Mouse (Mus musculus): ENCODE measurements around the gene Rai14. TPM values are rescaled to one million over a fixed set of nuclear protein-coding genes. Genes with fewer than 3 reads are reported as not detected.

Gene Rai14
- polyA plus RNA-seq, 1 experiment from 2014 or later: 9.2 TPM

DNA sequence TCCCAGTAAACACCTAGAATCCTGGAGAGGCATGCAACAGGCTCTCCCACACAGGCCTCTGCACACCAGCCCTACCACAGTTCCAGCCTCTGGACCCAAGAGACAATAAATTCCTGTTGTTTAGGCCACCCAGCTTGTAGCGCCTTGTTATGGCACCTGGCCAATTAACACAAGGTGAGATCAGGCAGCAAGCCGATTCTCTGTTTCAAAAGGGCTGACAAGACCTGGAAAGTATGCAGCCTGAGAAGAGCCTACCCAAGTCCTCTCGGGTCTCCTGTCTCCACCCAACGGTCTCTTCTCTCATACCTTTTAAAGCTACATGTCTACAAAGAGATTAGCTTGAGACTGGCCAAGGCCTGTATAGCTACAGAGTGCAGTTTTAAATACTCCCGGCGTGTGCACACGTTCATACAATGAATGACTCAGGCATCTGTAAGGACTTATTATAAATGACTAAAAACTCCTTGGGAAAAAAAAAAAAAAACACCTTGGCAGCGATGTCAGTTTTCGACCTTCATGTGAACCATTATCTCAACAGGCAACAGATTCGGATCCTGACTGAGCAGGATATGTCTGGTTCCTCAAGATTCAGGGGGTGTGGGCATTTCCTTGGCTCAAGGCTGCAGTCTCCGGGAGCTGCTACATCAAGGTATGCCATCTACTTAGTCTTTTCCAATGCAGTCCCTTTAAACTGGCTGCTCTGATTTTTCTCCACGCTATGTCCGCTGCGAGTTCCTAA lies 28.6 kb downstream of the Rai14 start:
- H3K4me2 ChIP-seq: no peak overlapping the region
- H3K4me3 ChIP-seq: no peak overlapping the region
- no peaks in the 10 kb centered on the region for H3K9me3 ChIP-seq (replicated peaks)
- H3K36me3 ChIP-seq: no peaks in the 10 kb centered on the region
- peaks cover 22% of the 10 kb centered on the region; the same call in 1 of the 2 replicates for H3K4me1 ChIP-seq
- 70% methylated on average over 14 of the region's 14 CpGs for WGBS (ENCODE audit: insufficient replicate concordance)
- no peak overlapping the region for H3K9ac ChIP-seq
- no peak overlapping the region for H3K27ac ChIP-seq
- no peak for ATAC-seq
- H3K27me3 ChIP-seq (replicated peaks): no peaks in the 10 kb centered on the region

DNA sequence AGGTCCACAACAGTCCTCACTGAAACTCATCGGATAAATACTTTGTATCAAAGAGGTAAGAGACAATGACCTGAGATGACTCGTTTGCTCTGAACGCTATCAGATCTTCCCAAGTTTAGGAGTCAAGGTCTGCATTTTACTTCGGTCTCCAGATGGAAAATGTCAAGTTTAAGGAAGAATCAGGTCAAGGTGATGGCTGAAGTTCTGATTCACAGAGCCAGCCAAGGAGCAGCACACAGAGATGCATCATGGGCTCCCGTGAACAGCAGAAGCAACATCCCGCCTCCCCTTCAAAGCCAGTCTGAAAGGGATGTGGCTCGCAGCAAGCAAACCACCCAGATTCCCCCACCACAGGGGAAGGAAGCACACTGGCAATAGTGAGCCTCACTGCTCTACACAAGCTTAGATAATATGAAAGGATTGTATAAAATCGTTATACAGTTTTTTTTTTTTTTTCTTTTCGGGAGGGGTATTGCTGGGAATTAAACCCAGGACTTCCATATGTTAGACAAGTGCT lies 30.7 kb downstream of the Rai14 start:
- Histone ChIP-seq H3K27ac (no peak overlapping the region), H3K27me3 (replicated peaks) (no peaks in the 10 kb centered on the region), H3K9ac (no peak overlapping the region), H3K4me2 (no peak overlapping the region), H3K36me3 (no peaks in the 10 kb centered on the region), H3K9me3 (replicated peaks) (no peaks in the 10 kb centered on the region), H3K4me3 (no peak overlapping the region), H3K4me1 (peaks cover 13% of the 10 kb centered on the region; the same call in 1 of the 2 replicates)
- ATAC-seq: no peak
- 72% methylated on average over 9 of the region's 9 CpGs for WGBS (ENCODE audit: insufficient replicate concordance)

DNA sequence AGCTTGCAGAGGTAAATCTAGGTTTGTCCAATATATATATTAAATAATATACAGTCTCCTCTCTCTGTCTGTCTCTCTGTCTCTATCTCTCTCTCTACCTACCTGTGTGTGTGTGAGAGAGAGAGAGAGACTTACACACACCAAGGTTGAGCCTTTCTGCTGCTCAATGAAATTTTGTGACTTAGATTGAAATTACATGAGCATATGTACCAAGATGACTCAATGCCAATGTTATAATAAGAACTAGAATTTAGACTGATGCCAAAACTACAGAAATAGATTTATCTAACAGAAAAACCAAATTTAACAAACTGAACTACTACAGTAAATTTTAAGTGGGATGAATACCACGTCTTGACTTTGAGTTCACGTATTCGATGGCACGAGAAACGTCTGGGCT lies 33.9 kb downstream of the Rai14 start:
- Histone ChIP-seq H3K4me1 (0 out of 2 replicates have a peak, but pooled peaks cover 5% of the 10 kb centered on the region), H3K4me2 (no peak overlapping the region), H3K4me3 (no peak overlapping the region), H3K27me3 (replicated peaks) (no peaks in the 10 kb centered on the region), H3K9ac (no peak overlapping the region), H3K27ac (no peak overlapping the region), H3K9me3 (replicated peaks) (no peaks in the 10 kb centered on the region), H3K36me3 (no peaks in the 10 kb centered on the region)
- ATAC-seq: no peak
- WGBS (ENCODE audit: insufficient replicate concordance): 74% methylated on average over 5 of the region's 5 CpGs

DNA sequence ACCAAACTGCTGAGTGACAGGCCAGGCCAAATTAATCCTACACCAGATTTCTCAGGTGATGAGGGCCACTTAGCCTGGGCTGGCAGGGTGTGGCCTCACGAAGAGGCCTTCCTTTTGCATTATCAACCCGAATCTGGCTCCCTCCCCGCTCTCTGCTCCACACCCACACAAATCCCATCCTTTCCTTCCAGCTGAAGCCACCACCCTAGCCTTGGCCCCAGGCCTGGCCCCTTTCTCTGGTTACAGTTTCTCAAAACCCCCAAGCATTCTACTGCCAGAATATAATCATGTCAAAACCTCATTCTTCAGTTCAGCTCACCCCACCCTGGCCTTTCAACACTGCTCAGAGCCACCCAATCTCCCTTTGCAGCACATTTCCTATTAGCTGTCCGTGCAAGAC lies 34.9 kb downstream of the Rai14 start:
- no peak overlapping the region for H3K27ac ChIP-seq
- WGBS (ENCODE audit: insufficient replicate concordance): 47% methylated on average over 4 of the region's 4 CpGs
- H3K9me3 ChIP-seq (replicated peaks): no peaks in the 10 kb centered on the region
- ATAC-seq: no peak
- no peaks in the 10 kb centered on the region for H3K27me3 ChIP-seq (replicated peaks)
- 0 out of 2 replicates have a peak, but pooled peaks cover 5% of the 10 kb centered on the region for H3K4me1 ChIP-seq
- H3K4me2 ChIP-seq: no peak overlapping the region
- H3K9ac ChIP-seq: no peak overlapping the region
- no peak overlapping the region for H3K4me3 ChIP-seq
- H3K36me3 ChIP-seq: no peaks in the 10 kb centered on the region

DNA sequence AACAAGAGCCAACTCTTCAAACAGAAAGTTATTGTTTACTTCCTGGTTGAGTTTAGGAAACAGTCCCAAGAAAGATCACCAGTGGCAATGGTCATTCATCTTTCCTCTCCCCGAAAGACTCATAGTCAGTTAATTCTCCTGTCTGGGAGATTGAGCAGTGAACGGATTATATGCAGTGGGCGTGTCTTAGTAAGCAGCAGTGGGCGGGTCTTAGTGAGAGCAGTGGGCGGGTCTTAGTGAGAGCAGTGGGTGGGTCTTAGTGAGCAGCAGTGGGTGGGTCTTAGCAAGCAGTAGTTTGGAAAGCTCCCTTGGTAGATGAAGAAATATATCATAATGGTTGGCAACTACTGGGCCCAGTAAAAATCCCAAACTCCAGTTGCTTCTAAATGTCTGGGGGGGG lies 38.6 kb downstream of the Rai14 start:
- Histone ChIP-seq H3K27me3 (replicated peaks) (no peaks in the 10 kb centered on the region), H3K9me3 (replicated peaks) (no peaks in the 10 kb centered on the region), H3K4me2 (no peak overlapping the region), H3K4me3 (no peak overlapping the region), H3K36me3 (no peaks in the 10 kb centered on the region), H3K27ac (no peak overlapping the region), H3K4me1 (0 out of 2 replicates have a peak, but pooled peaks cover 5% of the 10 kb centered on the region), H3K9ac (no peak overlapping the region)
- WGBS (ENCODE audit: insufficient replicate concordance): 52% methylated on average over 5 of the region's 5 CpGs
- ATAC-seq: no peak

DNA sequence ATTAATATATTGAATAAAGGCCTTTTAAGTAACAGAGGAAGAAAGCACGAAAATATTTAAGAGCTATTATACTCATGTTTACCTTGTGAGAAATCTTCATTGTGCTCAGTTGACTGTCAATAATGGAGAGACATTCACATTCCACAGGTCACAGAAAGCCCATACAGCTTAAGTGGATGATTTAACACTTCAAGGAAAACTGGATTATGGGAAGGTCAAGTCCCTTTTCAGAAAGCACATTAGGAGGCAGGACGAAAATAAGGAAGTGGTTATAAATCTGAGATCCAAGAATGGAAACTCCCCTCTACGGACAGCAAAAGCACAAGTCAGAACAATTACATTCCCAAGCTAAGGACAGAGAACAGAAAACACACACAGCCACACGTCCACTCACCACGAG lies 41.5 kb downstream of the Rai14 start:
- no peaks in the 10 kb centered on the region for H3K9me3 ChIP-seq (replicated peaks)
- no peak overlapping the region for H3K4me3 ChIP-seq
- no peaks in the 10 kb centered on the region for H3K27me3 ChIP-seq (replicated peaks)
- no peak overlapping the region for H3K27ac ChIP-seq
- no peak overlapping the region for H3K9ac ChIP-seq
- no peaks in the 10 kb centered on the region for H3K36me3 ChIP-seq
- 56% methylated on average over 5 of the region's 5 CpGs for WGBS (ENCODE audit: insufficient replicate concordance)
- H3K4me1 ChIP-seq: no peaks in the 10 kb centered on the region
- no peak for ATAC-seq
- no peak overlapping the region for H3K4me2 ChIP-seq

DNA sequence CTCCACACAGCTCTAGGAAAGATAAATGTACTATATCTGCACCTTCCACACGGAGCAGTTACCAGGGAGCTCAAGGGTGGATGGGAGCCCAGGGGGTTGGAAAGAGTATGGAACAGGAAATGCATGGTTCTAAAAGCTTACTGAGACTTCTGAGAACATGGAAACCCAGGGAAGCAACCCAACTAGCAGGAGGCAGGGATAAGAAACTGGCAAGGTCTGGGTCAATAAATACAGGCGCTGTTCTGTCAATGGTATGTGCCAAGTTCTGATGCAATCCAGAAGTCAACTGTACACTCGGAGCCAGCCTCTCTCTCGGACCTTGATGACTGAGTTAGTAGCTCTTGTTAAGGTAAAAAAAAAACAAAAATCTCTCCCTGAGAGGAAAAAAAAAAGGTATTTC lies 42.6 kb downstream of the Rai14 start:
- WGBS (ENCODE audit: insufficient replicate concordance): 63% methylated on average over 4 of the region's 4 CpGs
- no peak overlapping the region for H3K4me3 ChIP-seq
- ATAC-seq: no peak
- H3K36me3 ChIP-seq: no peaks in the 10 kb centered on the region
- H3K9ac ChIP-seq: no peak overlapping the region
- no peaks in the 10 kb centered on the region for H3K9me3 ChIP-seq (replicated peaks)
- no peak overlapping the region for H3K27ac ChIP-seq
- no peaks in the 10 kb centered on the region for H3K27me3 ChIP-seq (replicated peaks)
- H3K4me2 ChIP-seq: no peak overlapping the region
- no peaks in the 10 kb centered on the region for H3K4me1 ChIP-seq

DNA sequence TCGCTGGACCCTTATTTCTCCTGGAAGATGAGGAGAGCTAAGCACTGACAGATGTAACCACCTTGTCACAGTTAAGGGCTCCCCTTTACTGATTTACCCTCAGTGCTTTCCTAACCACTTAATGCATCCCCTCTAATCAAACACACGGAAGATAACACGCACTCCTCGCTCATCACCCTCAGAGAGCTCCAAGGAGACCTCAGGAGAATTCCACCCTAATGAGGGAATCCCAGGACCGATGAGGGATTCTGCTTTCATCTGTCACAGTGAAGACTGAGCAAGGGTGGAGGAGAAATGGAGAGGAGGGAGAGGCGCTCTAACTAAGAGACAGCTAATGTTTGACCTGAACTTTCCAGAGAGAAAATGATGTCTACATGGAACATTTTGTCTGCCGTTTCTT lies 44.3 kb downstream of the Rai14 start:
- H3K9ac ChIP-seq: no peak overlapping the region
- no peak for ATAC-seq
- WGBS (ENCODE audit: insufficient replicate concordance): 65% methylated on average over 7 of the region's 7 CpGs

DNA sequence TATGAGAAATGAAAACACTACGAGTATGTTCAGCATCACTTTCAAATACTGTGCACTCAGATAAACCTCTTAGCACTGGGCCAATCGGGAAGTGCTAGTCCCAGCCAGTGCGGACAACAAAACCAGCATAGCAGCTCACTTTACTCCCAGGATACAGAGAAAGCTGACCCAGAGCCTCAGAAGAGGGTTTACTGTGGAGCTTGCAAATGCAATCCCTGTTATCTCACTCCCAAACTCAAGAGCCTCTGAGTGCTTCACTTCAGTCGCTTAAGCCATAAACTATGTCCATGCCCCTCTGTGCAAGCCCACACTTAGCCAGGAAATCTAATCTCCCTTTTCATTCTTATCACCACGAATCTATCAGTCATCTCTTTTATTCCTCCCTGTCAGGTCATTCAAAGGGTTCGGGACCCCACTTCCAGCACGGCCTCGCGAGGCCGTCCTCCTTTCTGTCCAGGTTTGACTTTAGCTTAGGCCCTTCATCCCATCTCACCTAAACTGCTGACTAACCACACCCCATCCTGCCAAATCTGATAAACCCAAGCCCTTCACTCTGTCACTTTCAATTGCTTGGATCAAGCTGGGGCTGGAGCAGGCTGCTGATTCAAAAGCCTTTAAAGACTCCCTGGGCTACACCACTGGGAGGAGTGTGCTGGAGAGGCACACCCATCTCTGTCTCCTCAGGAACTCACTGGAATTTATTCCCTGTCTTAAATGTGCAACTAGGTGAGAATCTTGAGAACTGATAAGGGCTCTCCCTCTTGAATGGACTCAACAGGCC lies 46.1 kb downstream of the Rai14 start:
- 63% methylated on average over 10 of the region's 10 CpGs for WGBS (ENCODE audit: insufficient replicate concordance)
- Histone ChIP-seq H3K9ac (no peak overlapping the region), H3K4me2 (no peak overlapping the region), H3K9me3 (replicated peaks) (no peaks in the 10 kb centered on the region), H3K4me1 (0 out of 2 replicates have a peak, but pooled peaks cover 6% of the 10 kb centered on the region), H3K4me3 (no peak overlapping the region), H3K36me3 (no peaks in the 10 kb centered on the region), H3K27ac (no peak overlapping the region), H3K27me3 (replicated peaks) (no peaks in the 10 kb centered on the region)
- no peak for ATAC-seq

More for the DNA sequence above, 44.3 kb downstream of the Rai14 start:
- no peaks in the 10 kb centered on the region for H3K36me3 ChIP-seq
- H3K27ac ChIP-seq: no peak overlapping the region
- H3K4me3 ChIP-seq: no peak overlapping the region
- no peaks in the 10 kb centered on the region for H3K9me3 ChIP-seq (replicated peaks)
- no peaks in the 10 kb centered on the region for H3K27me3 ChIP-seq (replicated peaks)
- 0 out of 2 replicates have a peak, but pooled peaks cover 6% of the 10 kb centered on the region for H3K4me1 ChIP-seq
- H3K4me2 ChIP-seq: no peak overlapping the region

DNA sequence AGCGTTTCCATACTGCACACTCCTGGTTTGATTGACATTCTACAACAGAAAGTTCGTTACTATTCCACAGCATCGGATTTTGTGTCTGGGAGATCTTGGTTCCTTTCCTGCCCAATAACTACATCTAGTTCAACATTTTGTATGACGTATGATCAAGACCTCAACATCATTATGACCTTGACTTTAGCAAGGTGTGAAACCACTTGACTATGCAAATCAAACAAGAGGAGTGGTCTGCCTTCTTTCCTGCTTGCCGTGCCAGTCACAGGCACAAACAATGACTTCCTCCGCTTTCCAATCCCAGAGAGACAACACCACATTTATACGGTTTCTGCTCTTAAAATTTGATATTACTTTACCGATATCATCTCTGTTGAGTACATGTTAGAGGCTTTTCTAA lies 48.6 kb downstream of the Rai14 start:
- ATAC-seq: no peak
- H3K4me2 ChIP-seq: no peak overlapping the region
- H3K9ac ChIP-seq: no peak overlapping the region
- no peak overlapping the region for H3K4me3 ChIP-seq
- H3K27ac ChIP-seq: no peak overlapping the region
- no peaks in the 10 kb centered on the region for H3K9me3 ChIP-seq (replicated peaks)
- no peaks in the 10 kb centered on the region for H3K27me3 ChIP-seq (replicated peaks)
- H3K4me1 ChIP-seq: peaks cover 14% of the 10 kb centered on the region; the same call in 1 of the 2 replicates
- WGBS (ENCODE audit: insufficient replicate concordance): 70% methylated on average over 8 of the region's 8 CpGs
- no peaks in the 10 kb centered on the region for H3K36me3 ChIP-seq

DNA sequence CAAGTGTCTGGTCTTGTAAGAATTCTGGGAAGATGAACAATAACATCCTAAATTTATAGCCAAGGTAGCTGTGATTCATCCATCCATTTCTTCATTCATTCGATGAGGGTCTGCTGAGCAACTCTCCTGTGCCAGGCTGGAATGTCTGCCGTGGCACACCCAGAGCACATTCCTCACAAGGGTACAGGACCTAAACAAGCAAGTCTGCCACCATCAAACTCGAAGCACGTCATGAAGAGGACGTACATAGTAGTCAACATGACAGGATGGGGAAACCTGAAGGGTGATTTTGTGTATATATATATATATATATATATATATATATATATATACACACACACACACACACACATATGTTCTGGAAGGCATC lies 49.9 kb downstream of the Rai14 start:
- H3K36me3 ChIP-seq: no peaks in the 10 kb centered on the region
- H3K4me1 ChIP-seq: peaks cover 14% of the 10 kb centered on the region; the same call in 1 of the 2 replicates
- no peak overlapping the region for H3K4me2 ChIP-seq
- no peak overlapping the region for H3K27ac ChIP-seq
- H3K4me3 ChIP-seq: no peak overlapping the region
- no peak overlapping the region for H3K9ac ChIP-seq
- ATAC-seq: no peak
- H3K9me3 ChIP-seq (replicated peaks): no peaks in the 10 kb centered on the region
- 70% methylated on average over 5 of the region's 5 CpGs for WGBS (ENCODE audit: insufficient replicate concordance)
- H3K27me3 ChIP-seq (replicated peaks): no peaks in the 10 kb centered on the region

Data from liver, embryonic 12.5 days (tissue).